Mouse (Mus musculus): Measurements from ENCODE around the gene Eloa. TPM values are rescaled to one million over a fixed set of nuclear protein-coding genes. Genes with fewer than 3 reads are reported as not detected.

Eloa gene
- total and polyA plus RNA-seq, 2 experiments, result 7.3 to 16.7 TPM

DNA sequence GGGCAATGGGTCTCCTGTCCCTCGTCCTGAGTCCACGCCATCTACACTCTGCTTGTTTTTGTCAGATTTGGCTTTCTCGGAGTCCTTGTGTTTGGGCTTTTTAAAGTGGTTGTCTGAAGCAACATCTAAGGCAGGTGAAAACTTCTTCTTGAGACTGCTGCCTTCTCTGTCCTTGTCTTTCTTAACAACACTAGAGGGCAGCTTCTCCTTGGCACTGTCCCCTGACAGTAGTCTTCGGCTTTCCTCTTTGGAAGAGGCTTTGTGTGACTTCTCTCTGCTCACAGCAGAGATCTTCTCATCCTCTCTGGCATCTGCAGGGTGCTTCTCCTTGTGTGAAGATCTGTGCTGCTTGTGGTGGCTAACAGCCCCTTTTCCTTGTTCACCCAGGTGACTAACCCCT lies 11.0 kb downstream of the Eloa start:
- no peak overlapping the region for H3K9ac ChIP-seq (ENCODE audit: low read depth, low read length)
- TF ChIP-seq CTCF (IDR thresholded peaks at IDR 0.05; ENCODE audit: low read depth, low read length) (no peak), POLR2A (IDR thresholded peaks at IDR 0.05; ENCODE audit: extremely low read depth, insufficient read depth, low read length) (no peak)
- no peak for DNase-seq (ENCODE audit: extremely low read depth, low read depth, low spot score)
- H3K27ac ChIP-seq (replicated peaks; ENCODE audit: insufficient read depth, low read depth, low read length), result peak overlapping the region; percentile 22; the same call in 1 of the 2 replicates
- peaks cover 9% of the 10 kb centered on the region; the same call in 1 of the 2 replicates for H3K79me2 ChIP-seq (ENCODE audit: control insufficient read depth, insufficient read depth, low read length)
- H3K4me3 ChIP-seq (ENCODE audit: insufficient read depth, low read depth, low read length), result no peak overlapping the region
- 73% methylated on average over 4 of the region's 4 CpGs for WGBS
- peaks cover 14% of the 10 kb centered on the region for H3K4me1 ChIP-seq (ENCODE audit: control insufficient read depth, insufficient read depth, low read length)
- H3K27me3 ChIP-seq (ENCODE audit: control insufficient read depth, insufficient read depth, low read length), result no peaks in the 10 kb centered on the region
- H3K36me3 ChIP-seq (ENCODE audit: control insufficient read depth, insufficient read depth, low read length), result peaks cover 51% of the 10 kb centered on the region

- Histone ChIP-seq H3K9ac (ENCODE audit: low read depth, low read length) (no peak overlapping the region), H3K79me2 (ENCODE audit: control insufficient read depth, insufficient read depth, low read length) (no peaks in the 10 kb centered on the region), H3K36me3 (ENCODE audit: control insufficient read depth, insufficient read depth, low read length) (peaks cover 59% of the 10 kb centered on the region), H3K4me3 (ENCODE audit: insufficient read depth, low read depth, low read length) (no peak overlapping the region), H3K27ac (replicated peaks; ENCODE audit: insufficient read depth, low read depth, low read length) (peak overlapping the region; percentile 80), H3K27me3 (ENCODE audit: control insufficient read depth, insufficient read depth, low read length) (no peaks in the 10 kb centered on the region), H3K4me1 (ENCODE audit: control insufficient read depth, insufficient read depth, low read length) (peaks cover 16% of the 10 kb centered on the region)
- TF ChIP-seq CTCF (IDR thresholded peaks at IDR 0.05; ENCODE audit: low read depth, low read length), result no peak
- no peak for TF ChIP-seq POLR2A (IDR thresholded peaks at IDR 0.05; ENCODE audit: extremely low read depth, insufficient read depth, low read length)
- WGBS, result 29% methylated on average over 8 of the region's 8 CpGs
- DNase-seq (ENCODE audit: extremely low read depth, low read depth, low spot score), result peak; percentile 95
These were observed 12.6 kb downstream of the Eloa start for GRCm38 (mm10) chr4:136008782-136009447.

DNA sequence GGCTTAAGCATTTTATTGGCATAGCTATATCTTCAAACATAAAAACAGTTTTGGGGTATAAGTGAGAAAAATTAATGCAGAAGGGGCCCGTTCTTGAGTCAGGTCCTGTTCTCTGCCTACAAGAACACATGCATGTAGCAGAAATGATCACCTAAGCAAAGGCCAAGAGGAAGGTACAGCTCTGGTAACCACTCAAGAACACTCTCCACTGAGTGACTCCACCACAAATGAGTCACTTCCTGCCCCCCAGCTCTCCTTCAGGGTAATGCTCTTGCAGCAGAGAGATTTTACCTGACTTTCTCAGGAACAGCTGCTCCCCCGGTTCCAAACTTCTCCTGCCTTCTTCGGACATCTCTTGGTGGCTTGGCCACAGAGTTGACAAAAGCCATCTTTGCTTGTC lies 14.7 kb downstream of the Eloa start:
- no peak for DNase-seq (ENCODE audit: extremely low read depth, low read depth, low spot score)
- Histone ChIP-seq H3K36me3 (ENCODE audit: control insufficient read depth, insufficient read depth, low read length) (peaks cover 68% of the 10 kb centered on the region), H3K9ac (ENCODE audit: low read depth, low read length) (no peak overlapping the region), H3K4me1 (ENCODE audit: control insufficient read depth, insufficient read depth, low read length) (peaks cover 14% of the 10 kb centered on the region), H3K27ac (replicated peaks; ENCODE audit: insufficient read depth, low read depth, low read length) (0 out of 2 replicates have a peak overlapping the region, but pooled peaks have one; percentile 12), H3K4me3 (ENCODE audit: insufficient read depth, low read depth, low read length) (no peak overlapping the region), H3K79me2 (ENCODE audit: control insufficient read depth, insufficient read depth, low read length) (no peaks in the 10 kb centered on the region), H3K27me3 (ENCODE audit: control insufficient read depth, insufficient read depth, low read length) (no peaks in the 10 kb centered on the region)
- TF ChIP-seq CTCF (IDR thresholded peaks at IDR 0.05; ENCODE audit: low read depth, low read length), result no peak
- TF ChIP-seq POLR2A (IDR thresholded peaks at IDR 0.05; ENCODE audit: extremely low read depth, insufficient read depth, low read length), result no peak
- 58% methylated on average over 3 of the region's 3 CpGs for WGBS

DNA sequence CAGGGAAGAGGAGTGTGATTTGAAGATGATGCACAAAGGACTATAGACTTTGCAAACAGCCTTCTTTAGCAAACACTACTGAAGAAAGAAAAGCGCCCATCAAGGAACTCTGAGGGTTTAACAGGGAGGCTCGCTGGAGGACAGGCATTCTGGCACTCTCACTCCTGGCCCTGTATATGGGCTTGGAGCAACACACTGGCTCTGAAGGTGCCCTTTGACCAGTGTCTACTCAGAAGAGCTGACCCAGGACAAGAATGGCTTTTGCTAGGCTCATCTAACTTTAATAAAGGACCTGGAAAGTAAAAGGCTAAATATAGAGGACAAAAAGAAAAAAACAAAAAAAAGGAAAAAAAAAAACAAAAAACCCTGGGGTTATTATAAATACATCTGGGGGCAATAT lies 16.6 kb downstream of the Eloa start:
- DNase-seq (ENCODE audit: extremely low read depth, low read depth, low spot score), result peak; percentile 80
- peaks cover 49% of the 10 kb centered on the region for H3K36me3 ChIP-seq (ENCODE audit: control insufficient read depth, insufficient read depth, low read length)
- no peaks in the 10 kb centered on the region for H3K27me3 ChIP-seq (ENCODE audit: control insufficient read depth, insufficient read depth, low read length)
- no peak overlapping the region for H3K9ac ChIP-seq (ENCODE audit: low read depth, low read length)
- H3K4me3 ChIP-seq (ENCODE audit: insufficient read depth, low read depth, low read length), result no peak overlapping the region
- TF ChIP-seq POLR2A (IDR thresholded peaks at IDR 0.05; ENCODE audit: extremely low read depth, insufficient read depth, low read length) (no peak), CTCF (IDR thresholded peaks at IDR 0.05; ENCODE audit: low read depth, low read length) (no peak)
- WGBS, result 40% methylated on average over 2 of the region's 2 CpGs
- H3K4me1 ChIP-seq (ENCODE audit: control insufficient read depth, insufficient read depth, low read length), result peaks cover 9% of the 10 kb centered on the region
- H3K27ac ChIP-seq (replicated peaks; ENCODE audit: insufficient read depth, low read depth, low read length), result no peak overlapping the region
- no peaks in the 10 kb centered on the region for H3K79me2 ChIP-seq (ENCODE audit: control insufficient read depth, insufficient read depth, low read length)

DNA sequence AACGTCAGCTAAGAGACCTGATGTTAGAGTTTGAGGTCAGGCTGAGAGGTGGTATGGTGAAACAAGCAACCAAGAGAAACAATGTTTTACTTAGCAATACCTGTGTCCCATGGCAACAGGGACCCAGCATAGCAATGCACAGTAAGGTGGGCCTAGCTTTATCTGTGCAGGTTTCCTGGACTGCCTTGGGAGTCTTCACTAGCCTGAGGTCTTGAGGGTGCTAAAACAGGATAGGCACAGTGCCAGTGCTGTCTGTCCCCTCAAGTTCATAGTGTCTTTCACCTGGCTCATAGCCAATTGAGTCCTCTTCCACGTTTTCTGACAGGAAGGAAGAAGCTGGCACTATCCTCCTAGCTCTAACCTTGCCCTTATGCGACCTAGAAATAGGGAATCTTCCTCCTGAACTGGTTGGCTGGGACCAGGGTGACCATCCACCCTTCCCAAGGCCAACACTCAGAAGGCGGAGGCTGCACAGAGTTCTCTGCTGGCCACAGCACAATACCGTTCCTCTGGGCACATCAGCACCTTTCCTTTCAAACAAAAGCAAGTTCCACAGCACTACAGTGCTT lies 17.4 kb downstream of the Eloa start:
- peaks cover 7% of the 10 kb centered on the region for H3K4me1 ChIP-seq (ENCODE audit: control insufficient read depth, insufficient read depth, low read length)
- H3K9ac ChIP-seq (ENCODE audit: low read depth, low read length), result no peak overlapping the region
- no peak for TF ChIP-seq CTCF (IDR thresholded peaks at IDR 0.05; ENCODE audit: low read depth, low read length)
- TF ChIP-seq POLR2A (IDR thresholded peaks at IDR 0.05; ENCODE audit: extremely low read depth, insufficient read depth, low read length), result no peak
- no peak overlapping the region for H3K4me3 ChIP-seq (ENCODE audit: insufficient read depth, low read depth, low read length)
- H3K27ac ChIP-seq (replicated peaks; ENCODE audit: insufficient read depth, low read depth, low read length), result no peak overlapping the region; the same call in 1 of the 2 replicates
- no peaks in the 10 kb centered on the region for H3K27me3 ChIP-seq (ENCODE audit: control insufficient read depth, insufficient read depth, low read length)
- WGBS, result 52% methylated on average over 5 of the region's 5 CpGs
- H3K36me3 ChIP-seq (ENCODE audit: control insufficient read depth, insufficient read depth, low read length), result peaks cover 49% of the 10 kb centered on the region
- H3K79me2 ChIP-seq (ENCODE audit: control insufficient read depth, insufficient read depth, low read length), result no peaks in the 10 kb centered on the region
- no peak for DNase-seq (ENCODE audit: extremely low read depth, low read depth, low spot score)

- Histone ChIP-seq H3K9ac (ENCODE audit: low read depth, low read length) (no peak overlapping the region), H3K4me1 (ENCODE audit: control insufficient read depth, insufficient read depth, low read length) (peaks cover 9% of the 10 kb centered on the region; the same call in 1 of the 2 replicates), H3K27ac (replicated peaks; ENCODE audit: insufficient read depth, low read depth, low read length) (0 out of 2 replicates have a peak overlapping the region, but pooled peaks have one; percentile 58), H3K4me3 (ENCODE audit: insufficient read depth, low read depth, low read length) (no peak overlapping the region), H3K79me2 (ENCODE audit: control insufficient read depth, insufficient read depth, low read length) (no peaks in the 10 kb centered on the region), H3K27me3 (ENCODE audit: control insufficient read depth, insufficient read depth, low read length) (no peaks in the 10 kb centered on the region), H3K36me3 (ENCODE audit: control insufficient read depth, insufficient read depth, low read length) (no peaks in the 10 kb centered on the region)
- 28% methylated on average over 4 of the region's 4 CpGs for WGBS
- TF ChIP-seq POLR2A (IDR thresholded peaks at IDR 0.05; ENCODE audit: extremely low read depth, insufficient read depth, low read length) (no peak), CTCF (IDR thresholded peaks at IDR 0.05; ENCODE audit: low read depth, low read length) (no peak)
- DNase-seq (ENCODE audit: extremely low read depth, low read depth, low spot score), result peak; percentile 80
These were observed 26.4 kb downstream of the Eloa start for GRCm38 (mm10) chr4:135995118-135995517.
